Mouse (Mus musculus): ENCODE results near the gene Pkn1. TPM values are rescaled to one million over a fixed set of nuclear protein-coding genes. Genes with fewer than 3 reads are reported as not detected.
A peak's percentile ranks its signal among the peaks of the same experiment; 100 is the strongest.

Pkn1 gene
- total and polyA plus RNA-seq, 2 experiments from 2014 or later = 14.2 to 44.2 TPM

DNA sequence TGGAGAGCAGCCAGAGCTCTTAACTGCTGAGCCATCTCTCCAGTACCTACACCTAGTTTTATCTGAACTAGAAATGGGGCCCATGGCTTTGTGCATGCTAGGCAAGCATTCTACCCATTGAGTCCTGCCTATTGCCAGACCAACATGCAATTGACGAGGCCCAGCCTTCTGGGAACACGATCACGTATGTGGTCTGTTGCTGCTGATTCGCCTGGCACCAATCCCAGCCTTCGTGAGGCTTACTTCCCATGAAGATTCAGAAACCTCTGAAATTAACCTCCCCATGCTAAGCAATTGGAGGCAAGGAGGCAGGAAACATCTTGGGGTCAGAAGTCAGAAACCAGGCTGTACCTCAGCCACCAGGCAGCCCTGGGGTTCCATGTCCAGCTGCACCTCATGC is 18.4 kb downstream of the Pkn1 start:
- TF ChIP-seq EP300 (IDR thresholded peaks at IDR 0.05; ENCODE audit: low read depth) = no peak
- TF ChIP-seq CTCF (IDR thresholded peaks at IDR 0.05; ENCODE audit: low read depth) = no peak
- no peak overlapping the region for H3K4me3 ChIP-seq (ENCODE audit: low read depth, low read length)
- ATAC-seq (ENCODE audit: insufficient read depth, low read depth) (no peak), DNase-seq (ENCODE audit: low spot score) (no peak)
- H3K9me3 ChIP-seq (replicated peaks; ENCODE audit: control insufficient read depth, low read length) = no peaks in the 10 kb centered on the region
- no peaks in the 10 kb centered on the region; the same call in 1 of the 2 replicates for H3K4me1 ChIP-seq (ENCODE audit: control insufficient read depth, insufficient read depth)
- no peak overlapping the region; the same call in 1 of the 2 replicates for H3K27ac ChIP-seq (ENCODE audit: low read depth)
- no peaks in the 10 kb centered on the region for H3K27me3 ChIP-seq (ENCODE audit: control insufficient read depth, insufficient read depth, low read length)
- peaks cover 81% of the 10 kb centered on the region for H3K36me3 ChIP-seq (replicated peaks; ENCODE audit: control insufficient read depth, insufficient read depth, low read length)
- no peak overlapping the region for H3K9ac ChIP-seq (replicated peaks; ENCODE audit: low read depth, low read length)
- WGBS = 59% methylated on average over 5 of the region's 5 CpGs
- no peak overlapping the region for H3K4me2 ChIP-seq (ENCODE audit: low read depth, low read length)

DNA sequence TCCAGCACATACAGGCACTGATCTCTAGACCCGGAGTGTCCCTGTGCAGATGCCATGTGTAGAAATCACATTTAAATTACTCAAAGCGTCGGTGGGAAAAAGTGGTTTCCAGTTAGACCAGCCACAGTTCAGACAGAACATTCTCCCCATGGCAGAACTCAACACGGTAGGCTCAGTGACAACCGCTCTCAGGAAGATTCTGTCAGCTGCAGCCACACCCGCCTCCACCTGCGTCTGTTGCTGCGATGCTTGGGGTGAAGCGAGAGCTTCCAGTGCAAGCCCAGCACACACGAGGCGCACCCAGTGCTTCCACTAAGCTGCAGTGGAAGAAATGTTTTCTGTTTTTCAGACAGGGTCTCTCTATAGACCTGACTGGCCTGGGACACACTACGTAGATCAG is 19.1 kb downstream of the Pkn1 start:
- Histone ChIP-seq H3K4me2 (ENCODE audit: low read depth, low read length) (no peak overlapping the region), H3K27me3 (ENCODE audit: control insufficient read depth, insufficient read depth, low read length) (no peaks in the 10 kb centered on the region), H3K9ac (replicated peaks; ENCODE audit: low read depth, low read length) (no peak overlapping the region), H3K9me3 (replicated peaks; ENCODE audit: control insufficient read depth, low read length) (no peaks in the 10 kb centered on the region), H3K4me3 (ENCODE audit: low read depth, low read length) (no peak overlapping the region), H3K4me1 (ENCODE audit: control insufficient read depth, insufficient read depth) (no peaks in the 10 kb centered on the region; the same call in 1 of the 2 replicates), H3K36me3 (replicated peaks; ENCODE audit: control insufficient read depth, insufficient read depth, low read length) (peaks cover 81% of the 10 kb centered on the region), H3K27ac (ENCODE audit: low read depth) (no peak overlapping the region)
- DNase-seq (ENCODE audit: low spot score) = no peak
- no peak for TF ChIP-seq EP300 (IDR thresholded peaks at IDR 0.05; ENCODE audit: low read depth)
- no peak for TF ChIP-seq CTCF (IDR thresholded peaks at IDR 0.05; ENCODE audit: low read depth)
- no peak for ATAC-seq (ENCODE audit: insufficient read depth, low read depth)
- 91% methylated on average over 12 of the region's 12 CpGs for WGBS

DNA sequence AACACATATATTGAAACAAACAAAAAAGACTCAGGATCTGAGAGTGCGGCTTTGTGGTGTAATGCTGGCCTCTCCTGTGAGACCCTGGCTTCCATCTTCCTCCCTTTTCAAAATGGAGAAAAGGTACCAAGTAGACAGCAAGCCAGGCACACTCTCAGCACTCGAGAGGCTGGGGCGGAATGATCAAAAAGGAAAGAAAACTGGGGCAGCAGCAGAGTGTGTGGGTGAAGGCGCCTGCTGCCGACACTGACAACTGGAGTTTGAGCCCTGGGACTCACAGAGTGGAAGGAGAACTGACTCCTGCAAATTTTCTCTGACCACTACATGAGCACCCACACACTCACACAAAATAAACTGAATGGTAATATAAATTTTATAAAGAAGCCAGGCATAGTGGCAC is 24.5 kb downstream of the Pkn1 start:
- Histone ChIP-seq H3K9me3 (replicated peaks; ENCODE audit: control insufficient read depth, low read length) (no peaks in the 10 kb centered on the region), H3K27me3 (ENCODE audit: control insufficient read depth, insufficient read depth, low read length) (no peaks in the 10 kb centered on the region), H3K36me3 (replicated peaks; ENCODE audit: control insufficient read depth, insufficient read depth, low read length) (peaks cover 87% of the 10 kb centered on the region), H3K4me2 (ENCODE audit: low read depth, low read length) (no peak overlapping the region), H3K4me3 (ENCODE audit: low read depth, low read length) (no peak overlapping the region), H3K9ac (replicated peaks; ENCODE audit: low read depth, low read length) (no peak overlapping the region), H3K27ac (ENCODE audit: low read depth) (no peak overlapping the region), H3K4me1 (ENCODE audit: control insufficient read depth, insufficient read depth) (no peaks in the 10 kb centered on the region)
- ATAC-seq (ENCODE audit: insufficient read depth, low read depth) (no peak), DNase-seq (ENCODE audit: low spot score) (no peak)
- 88% methylated on average over 5 of the region's 5 CpGs for WGBS
- TF ChIP-seq CTCF (IDR thresholded peaks at IDR 0.05; ENCODE audit: low read depth) = no peak
- TF ChIP-seq EP300 (IDR thresholded peaks at IDR 0.05; ENCODE audit: low read depth) = no peak

DNA sequence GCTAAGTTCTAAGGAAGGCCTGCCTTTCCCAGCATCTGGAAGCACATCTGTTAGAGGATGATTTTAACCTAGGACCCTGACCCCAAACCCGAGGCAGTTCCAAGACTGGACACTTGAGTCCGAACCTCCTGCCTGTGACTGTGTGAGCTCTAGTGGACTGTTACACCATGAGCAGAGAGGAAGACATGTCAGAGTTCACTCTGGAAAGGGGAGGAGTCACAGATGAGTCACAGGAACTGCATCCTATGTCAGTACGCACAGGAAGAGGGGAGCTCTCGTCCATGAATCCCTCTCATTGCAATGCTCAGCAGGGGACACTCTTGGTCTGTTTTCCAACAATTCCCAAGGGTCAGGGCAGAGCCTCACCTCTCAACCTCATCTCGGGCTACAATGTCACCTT is 26.0 kb downstream of the Pkn1 start:
- Histone ChIP-seq H3K4me2 (ENCODE audit: low read depth, low read length) (no peak overlapping the region), H3K9me3 (replicated peaks; ENCODE audit: control insufficient read depth, low read length) (no peaks in the 10 kb centered on the region), H3K4me3 (ENCODE audit: low read depth, low read length) (no peak overlapping the region), H3K36me3 (replicated peaks; ENCODE audit: control insufficient read depth, insufficient read depth, low read length) (peaks cover 72% of the 10 kb centered on the region), H3K4me1 (ENCODE audit: control insufficient read depth, insufficient read depth) (peaks cover 6% of the 10 kb centered on the region; the same call in 1 of the 2 replicates), H3K27me3 (ENCODE audit: control insufficient read depth, insufficient read depth, low read length) (no peaks in the 10 kb centered on the region), H3K27ac (ENCODE audit: low read depth) (no peak overlapping the region), H3K9ac (replicated peaks; ENCODE audit: low read depth, low read length) (no peak overlapping the region)
- no peak for TF ChIP-seq CTCF (IDR thresholded peaks at IDR 0.05; ENCODE audit: low read depth)
- no peak for TF ChIP-seq EP300 (IDR thresholded peaks at IDR 0.05; ENCODE audit: low read depth)
- DNase-seq (ENCODE audit: low spot score) = no peak
- peak; percentile 36; the same call in 1 of the 2 replicates for ATAC-seq (ENCODE audit: insufficient read depth, low read depth)
- 62% methylated on average over 5 of the region's 5 CpGs for WGBS

DNA sequence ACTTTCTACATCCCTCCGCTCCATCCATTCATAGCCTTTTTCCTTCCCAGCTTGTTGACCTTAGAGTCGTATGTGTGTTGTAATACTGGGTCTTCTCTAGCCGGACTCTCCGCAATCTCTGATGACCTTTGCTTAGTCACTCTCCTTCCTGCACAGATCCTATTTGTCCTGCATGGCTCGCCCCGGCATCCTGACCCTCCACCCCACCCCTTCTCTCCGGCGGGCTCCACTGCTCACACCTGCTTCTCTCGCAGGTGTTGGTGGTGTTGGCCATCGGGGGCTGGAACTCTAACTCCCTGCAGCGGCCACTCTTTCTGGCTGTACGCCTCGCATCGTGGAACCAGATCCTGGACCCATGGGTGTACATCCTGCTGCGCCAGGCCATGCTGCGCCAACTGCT is 30.0 kb downstream of the Pkn1 start:
- TF ChIP-seq EP300 (IDR thresholded peaks at IDR 0.05; ENCODE audit: low read depth) = no peak
- no peak for TF ChIP-seq CTCF (IDR thresholded peaks at IDR 0.05; ENCODE audit: low read depth)
- ATAC-seq (ENCODE audit: insufficient read depth, low read depth) (no peak), DNase-seq (ENCODE audit: low spot score) (no peak)
- H3K4me1 ChIP-seq (ENCODE audit: control insufficient read depth, insufficient read depth) = peaks cover 19% of the 10 kb centered on the region
- H3K36me3 ChIP-seq (replicated peaks; ENCODE audit: control insufficient read depth, insufficient read depth, low read length) = peaks cover 43% of the 10 kb centered on the region
- no peak overlapping the region for H3K4me2 ChIP-seq (ENCODE audit: low read depth, low read length)
- no peaks in the 10 kb centered on the region for H3K9me3 ChIP-seq (replicated peaks; ENCODE audit: control insufficient read depth, low read length)
- WGBS = 80% methylated on average over 16 of the region's 16 CpGs
- no peak overlapping the region for H3K9ac ChIP-seq (replicated peaks; ENCODE audit: low read depth, low read length)
- no peak overlapping the region for H3K27ac ChIP-seq (ENCODE audit: low read depth)
- no peak overlapping the region for H3K4me3 ChIP-seq (ENCODE audit: low read depth, low read length)
- H3K27me3 ChIP-seq (ENCODE audit: control insufficient read depth, insufficient read depth, low read length) = peaks cover 6% of the 10 kb centered on the region; the same call in 1 of the 2 replicates
